Mouse (Mus musculus) adrenal gland, postnatal 14 days (tissue): ENCODE measurements at regions not wholly inside any gene's neighbourhood (a gene's known extent, or its start where the extent isn't known, plus 50 kb on each side); places are given as distances from the start of the nearest gene placed in this dataset.

Source experiments
- DNase-seq: peaks from one replicate; pipeline ENCODE4 v3.0.0; 2021; ENCODE audit warnings: mixed read lengths

DNA sequence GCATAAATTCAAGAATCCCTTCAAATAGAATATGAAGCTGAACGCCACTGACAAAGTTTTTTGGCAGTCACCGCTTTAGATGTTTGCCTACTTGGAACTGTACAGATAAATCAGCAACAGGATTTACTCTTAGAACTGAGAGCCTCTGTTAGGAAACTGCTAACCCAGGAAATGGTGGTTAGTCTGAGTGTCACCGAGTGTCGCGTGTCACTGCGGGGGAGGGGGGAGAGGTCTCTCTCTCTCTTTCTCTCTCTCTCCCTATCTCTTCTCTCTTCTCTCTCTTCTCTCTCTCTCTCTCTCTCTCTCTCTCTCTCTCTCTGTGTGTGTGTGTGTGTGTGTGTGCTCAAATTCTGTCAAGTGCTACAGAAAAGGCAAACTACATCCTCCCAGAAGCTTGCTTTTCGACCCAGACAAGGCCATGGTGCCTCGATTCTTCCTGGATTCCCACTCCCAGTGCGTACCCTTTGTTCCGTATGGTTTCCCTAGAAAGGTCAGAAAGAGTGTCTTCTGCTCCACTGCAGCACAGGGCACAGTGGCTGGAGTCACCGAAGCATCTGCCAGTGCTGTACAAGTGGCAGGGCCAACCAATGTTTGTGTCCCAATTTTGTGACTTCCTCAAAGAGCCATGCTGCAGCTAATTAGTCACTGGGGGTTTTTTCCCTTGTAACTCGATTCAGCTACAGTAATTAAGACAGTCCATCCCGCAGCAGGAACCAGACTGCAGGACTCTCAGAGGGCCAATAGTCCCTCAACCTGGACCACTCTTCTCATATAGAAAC, 87.0 kb downstream of the Cog6 start:
- no peak for DNase-seq

DNA sequence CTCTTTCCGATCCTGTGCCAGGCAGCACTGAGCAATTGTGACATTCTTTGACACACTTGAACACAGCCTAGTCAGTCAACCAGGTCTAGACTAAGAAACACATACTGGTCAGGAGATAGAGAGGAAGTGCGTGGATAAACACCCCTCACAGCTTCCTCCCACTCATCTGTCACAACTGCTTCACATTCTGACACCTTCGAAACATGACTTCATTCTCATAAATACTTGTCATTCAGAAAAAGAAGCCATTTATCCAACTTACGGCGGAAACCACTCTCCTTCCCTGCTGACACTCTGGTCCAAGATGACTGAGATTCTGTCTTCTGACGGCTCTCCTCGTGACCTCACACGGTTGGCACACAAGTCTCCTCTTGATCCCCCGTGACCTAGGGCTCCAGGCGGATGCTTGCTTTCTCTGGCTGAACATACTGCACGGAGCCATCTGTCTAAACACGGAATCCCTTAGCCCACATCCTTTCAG, 89.6 kb downstream of the Cog6 start:
- peak; percentile 24 for DNase-seq

DNA sequence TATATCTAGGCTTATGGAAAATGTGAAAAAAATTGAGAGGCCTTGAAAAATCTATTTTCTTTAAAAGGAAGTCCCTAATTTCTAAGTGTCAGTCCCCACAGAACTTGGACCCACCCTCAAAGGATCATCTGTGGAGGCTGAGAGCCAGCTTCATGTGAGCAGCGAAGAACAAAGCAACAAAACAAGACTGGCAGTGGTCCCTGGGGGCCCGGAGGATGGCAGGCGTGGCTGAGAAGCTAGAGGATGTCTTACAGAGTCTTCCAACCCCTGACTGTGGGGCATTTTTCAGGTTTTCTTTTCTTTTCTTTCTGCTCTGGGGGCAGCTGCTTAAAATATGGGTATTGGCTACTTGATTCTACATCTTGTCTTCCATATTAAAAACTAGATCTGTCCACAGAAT, 90.5 kb downstream of the Cog6 start:
- no peak for DNase-seq

DNA sequence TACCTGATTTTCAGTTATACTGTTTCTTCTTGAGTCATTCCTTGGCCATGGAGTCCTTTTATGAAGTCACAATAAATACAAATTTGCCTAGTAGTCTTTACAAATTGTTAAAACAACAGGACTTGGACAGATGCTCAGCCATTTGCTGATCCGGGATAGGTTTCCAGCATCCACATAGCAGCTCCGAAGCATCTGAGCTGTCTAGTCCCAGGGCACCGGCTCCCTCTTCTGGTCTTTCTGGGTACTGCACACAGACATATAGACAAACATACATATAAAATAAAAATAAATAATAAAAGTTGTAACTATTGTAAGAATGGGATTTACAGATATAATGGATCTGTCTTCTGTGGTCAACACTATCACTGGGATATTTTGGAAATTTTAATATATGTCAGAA, 91.8 kb downstream of the Cog6 start:
- DNase-seq: peak; percentile 45

DNA sequence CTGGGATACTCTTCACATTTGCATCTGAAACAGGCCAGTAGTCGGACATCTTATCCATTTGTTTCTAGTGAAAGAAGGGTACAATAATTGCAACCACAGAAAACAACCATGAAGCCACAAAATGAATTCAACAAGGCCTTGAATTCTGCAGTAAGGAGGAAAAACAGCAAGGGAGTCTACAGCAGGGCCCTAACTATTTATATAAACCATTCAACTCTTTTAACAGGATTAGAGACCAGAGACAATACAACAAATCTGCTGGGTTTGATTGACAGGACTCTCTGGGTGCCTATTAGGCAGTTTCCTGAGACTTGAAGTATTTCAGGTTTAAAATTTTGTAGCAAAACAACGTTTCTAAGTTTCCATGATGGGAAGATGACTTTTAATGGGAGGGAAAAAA, 92.4 kb downstream of the Cog6 start:
- no peak for DNase-seq

DNA sequence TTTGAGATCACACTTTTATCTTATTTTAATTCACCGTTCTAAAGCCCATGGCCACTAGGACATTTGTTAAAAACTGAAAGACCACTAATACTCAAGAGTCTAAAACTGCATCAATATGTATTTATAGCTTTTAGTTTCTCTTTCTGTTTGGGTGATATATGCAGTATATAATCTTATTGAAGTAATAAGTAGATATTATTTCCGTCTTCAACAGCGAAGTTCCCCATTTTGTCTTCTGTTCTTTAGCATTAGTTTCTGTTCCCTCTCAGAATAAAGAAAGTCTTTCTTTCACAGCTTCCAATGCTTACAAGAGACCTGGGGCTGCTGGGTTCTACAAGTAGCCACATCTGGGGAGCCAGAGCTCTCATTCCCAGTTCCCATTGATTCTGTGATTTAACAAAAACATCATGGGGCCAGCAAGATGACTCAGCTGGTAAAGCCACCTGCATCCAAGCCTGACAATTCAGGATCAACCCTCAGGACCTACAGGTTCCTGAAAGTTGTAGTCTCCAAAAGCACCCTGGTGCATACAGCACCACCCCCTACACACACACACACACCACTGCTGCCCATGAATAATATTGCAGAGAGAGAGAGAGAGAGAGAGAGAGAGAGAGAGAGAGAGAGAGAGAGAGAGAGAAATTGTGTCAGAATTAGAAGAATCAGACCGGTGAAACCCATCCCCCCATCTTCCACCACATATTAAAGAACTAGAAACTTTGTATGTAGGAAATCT, 93.0 kb downstream of the Cog6 start:
- no peak for DNase-seq

DNA sequence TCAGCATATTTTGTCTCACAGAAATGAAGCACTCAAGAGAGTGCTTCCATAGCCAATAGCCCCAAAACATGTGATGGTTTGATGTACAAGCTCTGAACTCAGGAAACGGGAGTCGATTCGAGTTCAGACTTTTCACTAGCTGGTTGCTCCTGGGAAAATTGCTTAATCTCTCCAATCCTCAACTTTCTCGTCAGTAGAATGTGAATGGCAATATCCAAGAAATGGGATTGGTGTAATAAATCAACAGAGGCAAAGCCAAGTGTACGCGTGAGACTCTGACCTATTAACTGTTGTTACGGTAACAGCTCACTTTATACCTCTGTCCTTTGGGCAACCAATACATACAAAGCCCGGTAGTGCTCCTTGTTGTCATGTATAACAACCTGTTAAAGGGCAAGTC, 94.6 kb downstream of the Cog6 start:
- no peak for DNase-seq

DNA sequence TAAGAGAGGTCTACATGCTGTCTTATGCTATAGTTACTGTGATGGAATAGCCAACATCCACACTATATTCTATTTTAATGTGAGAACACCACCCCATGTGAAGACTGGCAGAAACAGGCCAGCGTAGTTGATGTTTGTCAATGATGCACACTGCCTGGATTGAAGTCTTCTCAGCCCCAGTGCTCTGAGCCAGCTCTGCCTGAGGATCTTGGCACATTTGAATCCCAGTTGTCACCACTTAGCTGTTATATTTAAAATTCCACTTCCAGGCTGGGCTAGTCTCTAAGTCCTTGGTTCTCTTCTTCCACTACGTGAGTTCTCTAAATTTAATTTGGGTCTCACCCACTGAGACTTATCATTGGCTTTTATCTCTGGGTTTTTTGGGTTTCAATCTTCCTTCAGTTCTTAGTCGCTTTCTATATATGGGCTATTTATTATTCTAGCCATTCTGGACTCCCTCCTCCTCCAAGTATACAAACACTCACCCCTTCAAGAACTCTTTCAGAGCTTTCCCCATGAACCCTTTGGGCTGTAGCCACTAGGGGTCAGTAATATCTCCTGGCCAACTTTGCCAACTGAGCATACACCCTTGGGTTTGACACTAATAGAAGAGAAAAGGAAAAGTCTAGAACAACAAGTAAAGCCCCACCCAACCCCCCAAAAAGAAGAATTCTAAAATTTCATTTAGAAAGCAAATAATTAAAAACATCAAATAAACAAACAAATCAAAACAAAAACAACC, 110.0 kb downstream of the Cog6 start:
- DNase-seq: peak; percentile 20

DNA sequence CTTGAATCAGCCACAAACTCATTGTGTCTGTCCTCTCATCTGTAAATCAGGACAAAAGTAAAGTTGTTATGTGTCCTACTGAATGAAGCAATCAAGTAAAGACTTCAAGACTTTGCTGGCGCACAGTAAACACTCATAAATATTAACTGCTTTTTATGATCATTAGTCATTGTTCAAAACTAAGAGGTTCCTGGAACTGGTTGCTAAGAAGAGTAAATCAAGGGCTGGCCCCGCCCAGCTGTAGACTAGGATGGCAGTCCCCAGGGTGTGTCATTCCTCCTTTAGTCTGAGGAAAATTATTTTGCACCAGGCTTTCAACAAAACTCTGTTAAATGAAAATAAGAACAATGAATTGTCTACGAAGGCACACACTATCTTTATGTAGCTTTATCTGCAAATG, 113.0 kb downstream of the Cog6 start:
- DNase-seq: peak; percentile 41

DNA sequence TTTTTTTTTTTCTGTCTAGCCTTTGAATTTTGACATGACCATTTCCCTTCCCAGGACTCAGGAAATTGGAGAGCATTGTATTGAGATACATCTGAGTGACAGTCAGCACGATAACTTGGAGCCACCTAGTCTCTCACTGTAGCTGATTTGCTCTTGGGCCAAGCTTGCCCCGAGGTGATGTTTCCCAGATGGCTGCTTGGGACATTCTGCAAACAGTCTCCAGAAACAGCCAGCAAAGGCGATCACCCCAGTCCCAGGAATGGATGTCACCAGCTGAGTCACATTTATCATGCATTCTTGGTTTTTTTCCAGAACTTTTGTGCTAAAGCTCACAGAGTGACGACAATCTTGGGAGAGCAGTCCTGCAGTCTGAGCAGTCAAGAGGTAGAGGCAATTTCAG, 119.4 kb downstream of the Cog6 start:
- DNase-seq: peak; percentile 24

DNA sequence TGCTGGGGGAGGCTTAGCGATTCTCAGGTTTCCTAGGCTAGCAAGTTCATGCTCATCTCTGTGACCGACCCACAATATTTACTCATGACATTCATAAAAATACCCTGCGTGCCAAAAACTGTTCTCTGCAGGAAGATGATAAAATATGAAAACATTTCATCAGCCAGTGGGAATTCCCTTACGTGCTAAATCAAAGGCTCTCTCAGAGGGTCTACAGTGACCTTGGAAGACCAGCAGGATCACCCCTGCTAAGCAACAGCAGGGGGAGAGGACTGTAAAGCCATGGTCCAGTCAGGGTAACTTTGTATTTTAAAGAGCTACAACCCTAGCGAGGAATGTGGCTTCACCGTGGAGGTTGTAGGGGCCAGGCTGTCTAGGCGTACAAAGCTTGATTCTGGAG, 120.6 kb downstream of the Cog6 start:
- DNase-seq: no peak

DNA sequence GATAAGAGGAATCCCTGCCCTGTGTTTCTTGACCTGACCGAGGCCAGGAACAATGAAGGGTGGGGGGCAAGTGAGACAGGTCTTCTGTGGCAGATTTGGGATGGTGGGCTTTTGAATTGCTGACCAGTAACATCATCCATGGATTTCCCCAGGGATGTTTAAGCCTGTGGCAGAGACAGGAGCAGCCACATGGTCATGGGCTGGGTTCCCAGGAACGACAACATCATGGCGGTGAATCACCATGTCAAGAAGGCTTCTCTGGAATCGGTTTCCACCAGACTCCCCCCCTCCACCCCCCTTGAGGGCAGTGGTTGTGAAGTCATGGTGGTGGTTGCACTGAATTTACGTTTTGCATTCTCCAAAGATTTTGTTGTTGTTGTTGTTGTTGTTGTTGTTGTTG, 121.3 kb downstream of the Cog6 start:
- DNase-seq: no peak

DNA sequence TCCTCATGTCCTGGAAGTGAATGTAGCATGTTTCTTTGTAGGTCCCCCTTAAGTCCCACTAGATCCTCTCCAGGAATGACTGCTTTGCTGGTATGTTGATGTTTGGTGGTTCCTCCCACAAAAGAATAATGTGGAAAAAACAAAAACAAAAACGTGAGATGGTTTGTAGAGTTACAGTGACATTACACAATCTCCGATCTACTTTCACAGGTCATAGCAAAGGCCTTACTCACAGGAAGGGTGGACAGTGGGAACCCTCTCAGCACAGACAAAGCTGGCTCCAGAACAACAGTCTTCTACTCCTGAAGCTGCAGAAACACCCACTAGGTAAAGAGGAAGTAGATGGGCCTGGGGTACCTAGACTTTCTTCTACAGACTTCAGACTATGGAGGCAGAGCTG, 122.2 kb downstream of the Cog6 start:
- DNase-seq: no peak

DNA sequence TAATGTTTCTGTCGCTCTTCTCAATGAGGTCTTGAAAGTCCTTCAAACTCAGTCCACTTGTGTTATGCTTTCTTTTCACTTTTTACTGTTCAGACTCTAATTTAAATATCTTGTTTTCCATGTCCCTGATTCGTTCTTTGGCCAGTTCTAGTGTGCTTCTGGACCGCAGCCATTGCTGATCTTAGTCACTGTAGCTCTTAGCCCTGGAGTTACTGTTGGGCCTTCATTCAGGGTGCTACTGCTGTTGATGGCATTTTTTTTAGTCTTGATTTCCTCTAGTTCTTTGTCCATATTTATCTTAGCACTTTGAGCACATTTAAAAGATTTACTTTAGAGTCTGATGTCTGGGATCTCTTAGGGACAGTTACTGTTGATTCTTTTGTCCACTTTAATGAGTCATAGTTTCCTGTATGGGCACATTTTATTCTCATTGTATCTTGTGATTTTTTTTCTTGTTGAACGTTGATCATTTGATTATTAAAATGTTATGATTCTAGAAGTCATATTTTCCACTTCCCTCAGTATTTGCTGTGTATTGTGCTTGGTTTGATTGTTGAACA, 127.8 kb downstream of the Cog6 start:
- peak; percentile 44 for DNase-seq

DNA sequence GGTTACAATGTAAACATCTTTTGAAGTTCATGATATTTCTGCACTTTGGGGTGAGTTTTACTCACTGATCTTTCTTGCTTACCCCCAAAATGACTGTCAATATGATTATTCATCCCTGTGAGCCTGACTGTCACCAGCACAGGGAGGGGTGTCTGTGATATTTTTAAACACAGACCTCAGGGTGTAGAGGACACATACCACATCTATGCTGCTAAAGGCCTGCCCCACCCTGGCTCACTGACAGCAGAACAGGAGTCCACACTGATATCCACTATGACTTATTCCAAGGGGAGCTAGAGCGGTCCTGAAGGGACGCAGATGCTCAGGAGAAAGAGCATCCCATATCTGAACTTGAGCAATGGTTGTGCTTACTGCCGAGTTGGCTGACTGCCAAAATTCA, 135.1 kb downstream of the Cog6 start:
- no peak for DNase-seq

DNA sequence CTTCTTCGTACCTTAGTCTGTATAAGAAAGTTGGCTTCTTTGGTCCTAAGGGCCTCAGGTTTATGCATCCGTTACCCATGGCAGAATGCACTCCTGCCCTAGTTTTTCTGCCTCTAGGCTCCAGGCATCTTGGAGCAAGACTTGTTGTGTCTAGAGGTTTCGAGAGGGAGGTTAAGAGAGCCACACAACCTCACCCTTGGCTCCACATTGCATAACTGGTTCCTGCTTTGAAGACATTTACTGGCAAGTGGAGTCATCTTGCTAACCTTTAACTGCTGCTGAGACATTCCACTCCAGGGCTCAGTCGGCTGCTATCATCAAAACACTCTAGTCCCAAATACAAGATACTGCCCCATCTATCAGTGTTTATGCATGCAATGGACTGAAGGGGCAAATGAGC, 135.9 kb downstream of the Cog6 start:
- no peak for DNase-seq

DNA sequence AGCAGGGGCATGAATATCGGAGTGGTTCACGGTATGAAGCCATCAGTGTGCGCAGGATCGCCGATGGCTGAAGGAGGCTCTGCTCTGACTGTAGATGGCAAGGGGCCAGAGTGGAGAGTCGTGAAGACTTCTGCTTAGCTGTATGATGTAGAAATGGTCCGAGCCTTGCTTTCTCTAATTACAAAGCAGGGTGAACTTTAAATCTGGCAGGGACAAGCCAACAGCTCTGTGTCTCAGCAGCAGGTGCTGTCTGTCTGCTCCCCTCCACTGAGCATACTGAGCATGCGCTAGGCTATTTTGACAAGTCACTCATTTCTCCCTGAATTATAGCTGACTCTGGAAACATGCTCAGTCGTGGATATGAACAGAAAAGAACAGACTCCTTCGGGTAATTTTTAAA, 137.3 kb downstream of the Cog6 start:
- no peak for DNase-seq

DNA sequence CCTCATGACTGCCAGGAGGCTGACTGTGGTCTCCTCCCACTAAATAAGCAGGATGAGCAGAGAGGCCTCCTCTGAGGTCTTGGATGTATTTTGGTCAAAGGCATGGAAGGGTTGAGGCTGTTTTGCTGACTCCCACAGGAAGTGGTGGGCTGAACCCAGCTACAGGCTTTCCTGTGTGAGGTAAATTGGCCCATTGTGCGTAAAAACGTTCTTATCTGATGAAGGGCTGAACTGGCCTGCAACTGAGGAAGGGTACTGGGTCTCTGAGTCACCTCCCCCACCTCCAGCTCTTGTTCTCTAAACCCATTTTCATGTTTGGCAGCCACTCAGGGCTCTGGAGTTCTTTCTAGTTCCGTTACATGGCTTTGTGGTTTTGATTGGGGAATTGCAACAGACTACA, 138.7 kb downstream of the Cog6 start:
- DNase-seq: no peak

DNA sequence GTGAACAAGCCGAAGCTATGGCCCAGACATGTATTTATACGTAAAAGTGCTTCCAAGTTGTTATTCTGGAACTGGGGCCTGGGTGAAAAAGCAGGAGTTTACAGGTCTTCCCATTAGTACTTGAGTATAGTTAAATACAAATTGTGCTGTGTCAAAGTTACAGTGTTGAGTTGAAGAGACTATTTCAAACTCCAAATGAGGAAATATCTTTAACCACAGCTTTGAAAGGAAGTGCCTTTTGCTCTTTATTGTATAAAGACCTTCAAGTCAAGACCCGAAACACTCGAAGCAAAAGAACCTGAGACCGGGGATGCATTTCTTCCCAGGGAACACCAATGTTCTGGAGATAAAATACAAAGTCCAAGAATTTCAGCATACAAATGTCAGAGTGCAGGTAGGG, 144.8 kb downstream of the Cog6 start:
- DNase-seq: no peak

DNA sequence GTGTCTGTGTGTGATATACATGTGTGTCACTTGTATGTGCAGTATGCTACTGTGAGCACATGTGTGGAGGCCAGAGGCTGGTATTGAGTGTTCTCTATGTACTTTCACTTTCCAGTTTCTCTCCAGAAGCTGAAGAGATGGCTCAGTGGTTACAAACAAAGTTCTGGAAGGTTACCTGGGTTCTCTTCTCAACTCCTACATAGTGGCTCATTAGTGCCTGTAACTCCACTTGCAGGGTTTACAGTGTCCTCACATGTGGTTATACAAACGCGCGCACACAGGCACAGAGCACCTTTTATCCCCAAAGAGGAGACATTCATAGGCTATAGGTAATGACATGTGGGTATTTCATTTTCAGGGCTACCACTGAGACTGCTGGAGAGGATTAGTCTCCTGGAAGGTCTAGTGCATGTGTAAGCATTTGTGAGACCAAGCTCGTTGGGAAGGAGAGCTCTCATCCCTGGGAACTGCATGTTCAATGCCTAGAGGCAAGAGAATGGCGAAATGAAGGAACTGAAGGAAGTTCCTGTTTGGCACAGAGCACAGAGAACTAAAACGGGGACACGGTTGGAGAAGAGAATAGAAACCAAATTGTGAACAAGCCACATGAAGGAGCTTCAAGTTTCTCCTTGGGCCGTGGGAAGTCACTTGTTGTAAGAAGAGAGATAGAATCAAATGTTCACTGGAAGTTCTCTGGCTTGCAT, 153.7 kb downstream of the Cog6 start:
- no peak for DNase-seq

DNA sequence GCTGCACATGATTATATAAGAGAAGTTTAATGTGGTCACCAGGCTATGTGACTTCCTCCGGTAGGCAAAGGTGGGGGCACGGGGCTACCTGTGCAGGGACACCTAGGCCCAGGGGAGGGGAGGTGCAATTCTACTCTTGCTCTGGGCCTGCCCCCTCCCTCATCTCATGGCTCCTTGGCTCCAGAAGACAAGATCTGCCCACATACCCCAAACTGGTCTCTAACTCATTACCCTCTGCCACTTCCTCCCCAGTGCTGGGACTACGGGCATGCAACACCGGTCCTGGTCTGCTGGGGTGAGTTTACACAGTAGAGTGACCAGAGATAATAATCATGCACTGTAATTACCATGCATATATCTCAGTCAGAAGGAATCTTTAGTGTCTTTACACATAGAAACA, 155.0 kb downstream of the Cog6 start:
- no peak for DNase-seq

DNA sequence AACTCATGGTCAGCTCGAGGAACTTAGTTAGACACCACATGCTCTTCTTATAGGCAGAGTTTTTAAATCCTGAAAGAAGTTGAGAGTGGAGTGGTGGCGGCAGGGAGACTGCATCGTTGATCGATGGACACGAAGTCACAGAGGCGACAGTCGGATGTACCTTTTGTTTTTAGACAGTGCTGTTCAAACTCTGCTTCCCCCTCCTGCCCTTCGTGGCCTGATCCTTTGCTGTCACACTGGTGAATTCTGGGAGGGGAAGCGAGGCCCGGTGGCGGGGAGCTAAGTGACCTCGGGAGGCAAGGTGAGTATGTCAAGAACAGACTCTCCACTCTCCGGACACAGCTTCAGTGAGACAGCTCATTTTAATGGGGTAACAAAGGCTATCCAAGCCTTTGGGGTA, 155.5 kb downstream of the Cog6 start:
- no peak for DNase-seq
